Mouse (Mus musculus): ENCODE measurements around the gene Stim2.

Gene Stim2

DNA sequence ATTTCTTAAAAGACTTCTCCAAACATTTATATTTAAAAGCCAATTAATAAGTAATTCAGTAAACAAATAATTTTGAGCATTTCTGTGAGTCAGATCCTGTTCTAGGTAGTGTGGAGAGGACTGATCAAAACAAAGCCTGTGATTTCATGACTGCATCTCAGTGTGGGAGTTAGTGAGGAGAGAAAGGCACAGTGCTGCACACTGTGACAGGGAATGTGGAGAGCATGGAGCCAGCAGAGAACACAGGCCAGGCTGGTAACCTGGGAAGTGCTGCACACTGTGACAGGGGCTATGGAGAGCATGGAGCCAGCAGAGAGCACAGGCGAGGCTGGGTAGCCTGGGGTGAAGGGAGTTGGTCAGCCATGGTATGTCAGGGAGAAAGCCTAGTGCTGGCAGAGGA lies 48.1 kb downstream of the Stim2 start:
- no peak for DNase-seq (ENCODE audit: low read depth in 1 of 2, low spot score in 2 of 2)

DNA sequence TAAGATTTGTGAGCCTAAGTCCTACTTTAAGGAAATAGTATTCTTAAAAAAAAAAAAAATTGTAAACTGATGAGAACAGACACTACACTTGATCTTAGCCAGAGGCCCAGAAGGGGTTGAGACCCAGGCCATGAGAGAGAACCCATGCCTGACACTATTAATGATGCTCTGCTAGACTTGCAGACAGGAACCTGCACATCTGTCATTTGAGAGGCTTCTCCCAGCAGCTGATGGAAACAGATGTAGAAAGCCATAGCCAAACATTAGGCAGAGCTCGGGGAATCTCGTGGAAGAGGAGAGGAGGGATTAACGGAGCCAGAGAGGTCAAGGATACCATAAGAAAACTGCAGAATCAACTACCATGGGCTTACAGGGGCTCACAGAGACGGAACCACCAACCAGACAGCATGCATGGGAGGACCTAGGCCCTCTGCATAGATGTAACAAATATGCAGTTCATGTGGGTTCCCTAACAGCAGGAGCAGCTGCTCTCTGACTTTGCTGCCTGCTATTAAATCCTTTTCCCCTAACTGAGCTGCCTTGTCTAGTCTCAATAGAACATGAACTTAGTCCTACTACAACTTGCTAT lies 50.9 kb downstream of the Stim2 start:
- DNase-seq (ENCODE audit: low read depth in 1 of 2, low spot score in 2 of 2), result no peak

DNA sequence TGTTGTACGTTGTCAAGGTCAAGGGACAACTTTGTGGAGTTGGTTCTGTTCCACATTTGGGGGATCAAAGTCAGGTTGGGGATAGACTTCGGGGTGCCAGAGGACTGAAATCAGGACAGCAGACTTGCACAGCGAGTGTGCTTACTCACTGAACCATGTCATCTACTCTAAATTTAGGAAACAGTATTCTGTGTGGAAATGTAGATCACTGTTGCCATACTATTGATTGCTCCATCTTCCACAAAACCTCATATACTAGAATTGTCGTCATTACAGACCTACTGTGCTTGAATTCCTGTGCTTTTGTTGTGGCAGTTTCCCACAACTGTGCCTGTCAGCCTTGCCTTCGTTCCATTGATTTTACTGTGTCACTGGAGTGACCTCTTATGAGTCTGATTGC lies 51.6 kb downstream of the Stim2 start:
- no peak for DNase-seq (ENCODE audit: low read depth in 1 of 2, low spot score in 2 of 2)

DNA sequence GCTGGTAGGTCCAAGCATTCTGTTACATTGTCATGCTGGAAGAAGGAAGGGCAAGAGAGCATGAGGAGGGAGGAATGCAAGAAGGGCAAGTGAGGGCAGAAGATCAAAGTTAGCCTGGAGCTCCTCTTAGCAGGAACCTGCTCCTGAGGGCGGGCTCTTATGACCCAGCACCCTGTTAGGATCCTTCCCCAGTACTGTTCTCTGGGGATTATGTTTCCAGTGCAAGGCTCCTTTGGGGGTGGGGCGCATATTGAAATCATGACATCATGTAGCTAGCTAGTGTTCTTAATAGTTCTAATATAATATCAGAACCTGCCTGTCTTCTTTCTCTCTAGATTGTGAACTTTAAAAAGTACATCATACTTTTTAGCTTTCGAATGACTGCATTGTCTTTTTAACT lies 52.8 kb downstream of the Stim2 start:
- no peak for DNase-seq (ENCODE audit: low read depth in 1 of 2, low spot score in 2 of 2)

DNA sequence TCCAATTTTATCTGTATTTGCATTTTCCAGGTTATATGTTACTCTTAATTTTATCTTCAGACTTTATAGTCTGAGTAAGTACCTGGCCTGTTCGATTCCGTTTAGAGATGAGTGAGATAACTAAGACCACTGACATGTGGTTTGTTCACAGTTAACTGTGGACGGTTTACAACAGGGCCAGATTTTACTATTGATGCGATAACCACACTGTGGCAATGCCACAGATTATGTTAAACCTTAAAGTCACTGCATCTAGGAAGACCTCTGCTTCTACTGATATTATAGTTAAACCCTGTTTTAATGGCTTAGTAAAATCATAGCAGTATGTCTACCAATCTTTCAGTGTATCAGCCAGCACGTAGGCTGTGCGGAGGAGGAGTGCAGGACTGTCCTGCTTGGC lies 53.9 kb downstream of the Stim2 start:
- DNase-seq (ENCODE audit: low read depth in 1 of 2, low spot score in 2 of 2), result no peak

DNA sequence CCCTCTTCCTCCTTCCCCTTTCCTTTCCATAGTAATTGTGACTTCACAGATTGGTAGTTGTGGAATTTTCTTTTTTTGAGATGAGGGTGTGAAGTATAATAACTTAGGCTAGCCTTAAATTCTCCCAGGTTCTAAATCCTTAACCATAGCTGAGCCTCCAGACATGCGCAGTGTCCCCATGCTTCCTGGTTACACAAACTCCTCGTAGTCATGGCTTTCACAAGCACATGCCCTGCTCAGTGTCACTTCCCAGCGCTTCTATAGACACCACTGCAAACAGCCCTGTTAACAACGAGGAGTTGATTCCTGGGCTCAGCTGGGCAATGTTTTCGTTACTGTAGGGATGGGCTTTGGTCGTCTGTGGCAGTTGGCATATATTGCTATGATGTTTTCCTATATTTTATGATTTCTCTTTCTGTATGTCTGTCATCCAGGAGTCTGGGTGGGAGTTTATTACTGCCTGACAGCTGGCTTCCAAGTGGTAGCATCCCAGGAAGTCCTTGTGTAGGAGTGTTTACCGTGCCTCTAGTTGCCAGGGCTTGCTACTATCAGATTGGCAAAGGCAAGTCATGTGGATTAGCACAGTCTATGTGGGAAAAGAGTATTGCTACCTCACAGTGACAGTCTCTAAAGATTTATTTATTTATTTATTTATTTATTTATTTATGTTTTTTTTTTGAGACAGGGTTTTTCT lies 55.5 kb downstream of the Stim2 start:
- no peak for DNase-seq (ENCODE audit: low read depth in 1 of 2, low spot score in 2 of 2)

DNA sequence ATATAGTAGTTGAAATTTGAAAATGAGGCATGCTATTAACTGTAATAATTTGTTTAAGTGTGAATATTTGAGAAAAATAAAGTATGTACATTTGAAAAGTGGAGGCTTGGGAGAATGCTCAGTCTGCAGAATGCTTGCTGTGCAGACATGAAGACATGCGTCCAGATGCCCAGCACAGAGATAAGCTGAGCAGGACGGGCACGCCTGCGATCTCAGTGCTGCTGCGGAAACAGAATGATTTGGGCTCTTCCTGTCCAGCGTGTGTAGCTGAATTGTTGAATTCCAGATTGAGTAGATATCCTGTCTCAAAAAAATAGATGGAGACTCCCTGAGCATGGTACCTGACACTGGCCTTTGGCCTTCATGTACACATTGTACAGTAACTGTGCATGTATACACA lies 58.0 kb downstream of the Stim2 start:
- DNase-seq (ENCODE audit: low read depth in 1 of 2, low spot score in 2 of 2), result no peak

DNA sequence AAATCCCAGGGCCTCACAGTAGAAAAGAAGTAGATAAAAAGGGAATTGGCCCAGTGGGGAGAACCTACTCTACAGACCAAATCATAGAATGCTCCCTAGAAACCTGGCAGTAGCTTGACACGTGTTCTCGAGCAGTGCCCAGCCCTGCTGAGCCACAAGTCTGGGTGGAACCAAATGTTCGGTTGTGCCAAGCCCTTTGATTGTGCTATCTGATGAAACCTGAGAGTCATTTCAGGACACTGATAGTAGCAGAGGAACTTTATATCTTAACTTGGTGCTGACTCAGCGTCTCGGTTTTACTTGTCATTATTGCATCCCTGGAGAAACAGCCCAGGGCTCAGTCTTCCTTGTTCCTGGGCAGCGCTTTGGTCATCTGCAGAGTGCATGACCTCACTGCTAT lies 61.7 kb downstream of the Stim2 start:
- no peak for DNase-seq (ENCODE audit: low read depth in 1 of 2, low spot score in 2 of 2)

DNA sequence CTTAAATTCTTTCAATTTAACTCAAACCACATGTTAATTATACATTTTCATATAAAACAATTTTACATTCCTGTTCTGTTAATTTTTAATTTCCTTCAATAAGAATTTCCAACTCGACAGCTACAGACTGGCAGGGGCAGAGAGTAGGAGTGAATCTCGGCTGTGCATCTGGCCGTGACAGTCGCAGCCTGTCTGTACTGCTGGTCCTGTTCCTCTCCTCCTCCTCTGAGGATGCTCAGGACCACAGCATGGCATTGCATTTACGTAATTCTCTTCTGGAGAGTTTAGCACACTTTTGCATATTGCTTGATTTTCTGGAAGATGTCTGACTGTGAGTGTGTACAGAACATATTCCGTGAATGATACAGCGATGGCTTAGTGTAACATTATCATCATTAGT lies 63.8 kb downstream of the Stim2 start:
- DNase-seq (ENCODE audit: low read depth in 1 of 2, low spot score in 2 of 2), result no peak

DNA sequence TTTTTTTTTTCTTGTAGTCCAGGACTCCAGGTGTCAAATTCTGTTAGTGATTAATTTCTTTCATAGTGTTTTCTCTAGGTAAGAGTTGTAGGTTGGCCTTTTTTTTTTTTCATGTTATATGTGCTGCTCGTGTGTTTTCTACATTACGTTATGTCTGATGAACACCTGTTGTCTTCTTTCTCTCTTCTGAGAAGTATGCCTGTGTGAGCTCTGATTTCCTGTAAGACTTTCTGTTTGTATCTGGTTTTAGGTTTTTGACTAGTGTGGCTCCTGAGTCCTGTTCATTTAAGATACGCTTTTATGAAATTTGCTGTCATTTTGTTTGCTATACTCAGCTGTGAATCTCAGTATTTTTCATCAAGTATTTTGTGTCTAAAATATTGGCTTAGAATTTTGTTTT lies 69.3 kb downstream of the Stim2 start:
- DNase-seq (ENCODE audit: low read depth in 1 of 2, low spot score in 2 of 2), result no peak

DNA sequence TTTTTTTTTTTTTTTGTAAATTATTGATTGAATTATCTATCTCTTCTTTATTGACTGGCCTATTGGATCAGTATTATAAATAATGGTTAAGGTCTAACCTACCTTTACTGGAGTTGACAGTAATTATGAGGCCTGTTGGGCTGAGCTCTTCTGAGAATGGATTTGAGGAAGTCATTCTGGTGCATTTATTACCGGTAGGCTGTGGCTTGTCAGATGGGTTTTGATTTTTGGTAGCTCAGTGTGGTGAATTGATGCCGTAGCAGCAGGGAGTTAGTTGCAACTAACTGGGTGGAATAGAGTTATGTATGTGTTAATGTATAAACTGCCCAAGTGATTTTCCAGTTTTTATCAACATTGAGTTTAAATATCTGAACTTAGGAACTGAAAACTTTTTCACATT lies 72.2 kb downstream of the Stim2 start:
- no peak for DNase-seq (ENCODE audit: low read depth in 1 of 2, low spot score in 2 of 2)

DNA sequence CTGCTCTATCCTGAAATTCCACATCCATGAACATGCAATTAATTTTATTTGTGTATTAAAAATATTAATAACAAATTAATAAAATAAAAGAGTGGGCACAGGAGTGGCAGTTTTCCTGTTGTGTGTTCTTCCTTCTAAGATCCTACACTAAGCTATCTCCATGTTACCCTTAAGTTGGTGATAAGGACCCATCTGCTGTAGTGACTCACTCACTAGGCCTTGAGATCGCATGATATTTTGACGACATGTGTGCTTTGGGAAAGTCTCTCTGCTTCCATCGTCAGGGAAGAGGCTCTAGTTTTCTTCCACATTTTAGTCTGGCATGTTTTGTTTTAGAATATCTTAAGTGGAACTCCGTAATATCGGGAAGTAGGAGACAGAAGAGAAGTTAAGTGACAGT lies 73.0 kb downstream of the Stim2 start:
- DNase-seq (ENCODE audit: low read depth in 1 of 2, low spot score in 2 of 2), result no peak

DNA sequence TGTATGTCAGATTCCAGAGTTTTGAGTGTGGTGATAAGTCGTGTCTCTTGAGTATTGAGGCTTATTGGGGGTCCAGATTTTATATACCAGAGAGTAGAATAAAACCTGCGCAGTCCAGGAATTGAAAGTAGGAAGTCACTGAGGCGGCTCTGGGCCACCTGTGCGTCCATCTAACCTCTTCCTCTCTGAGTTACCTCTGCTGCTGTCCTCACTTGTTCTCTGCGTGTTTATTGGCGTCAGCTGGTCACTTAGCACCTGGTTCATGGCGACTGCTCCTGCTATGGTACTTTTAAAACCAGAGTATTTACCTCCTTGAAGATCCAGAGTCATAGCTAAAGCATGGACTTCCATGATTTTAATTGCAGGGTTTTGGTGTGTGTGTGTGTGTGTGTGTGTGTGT lies 73.4 kb downstream of the Stim2 start:
- DNase-seq (ENCODE audit: low read depth in 1 of 2, low spot score in 2 of 2), result no peak

DNA sequence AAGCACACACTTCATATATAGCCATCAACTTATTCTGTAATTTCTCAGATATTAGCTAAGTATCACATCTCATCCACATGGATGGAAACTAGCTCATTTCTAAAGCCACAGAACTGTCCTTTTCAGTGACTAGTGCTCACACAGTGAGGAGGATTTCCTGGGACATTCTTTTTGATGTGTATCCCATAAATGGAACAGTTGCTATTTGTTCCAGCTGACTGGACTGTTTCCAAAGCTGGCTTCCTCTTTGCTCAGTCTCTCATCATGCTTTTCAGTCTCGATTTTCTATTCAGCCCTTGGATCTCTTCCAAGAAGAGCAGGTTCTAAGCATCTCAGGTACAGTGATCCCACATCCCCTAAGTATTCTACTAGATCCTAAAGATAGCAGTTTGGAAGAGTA lies 75.0 kb downstream of the Stim2 start:
- no peak for DNase-seq (ENCODE audit: low read depth in 1 of 2, low spot score in 2 of 2)

DNA sequence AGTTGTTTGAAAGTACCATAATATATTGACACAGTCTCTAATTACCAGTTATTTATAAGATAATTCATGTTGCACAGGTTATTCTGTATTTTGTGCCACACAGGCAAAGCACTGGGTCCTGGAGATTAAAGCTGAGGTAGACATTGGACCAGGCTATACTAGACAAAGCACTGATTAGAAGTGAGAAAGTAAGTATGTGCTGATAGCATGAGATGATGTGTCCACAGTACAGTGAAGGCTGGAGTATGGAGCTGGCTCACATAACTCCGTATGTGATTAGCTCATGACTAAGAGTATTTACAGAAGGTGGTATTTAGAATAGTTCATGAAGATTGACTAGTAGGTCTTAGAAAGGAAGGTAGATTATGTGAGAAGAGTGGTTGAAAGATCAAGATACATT lies 81.7 kb downstream of the Stim2 start:
- no peak for DNase-seq (ENCODE audit: low read depth in 1 of 2, low spot score in 2 of 2)

DNA sequence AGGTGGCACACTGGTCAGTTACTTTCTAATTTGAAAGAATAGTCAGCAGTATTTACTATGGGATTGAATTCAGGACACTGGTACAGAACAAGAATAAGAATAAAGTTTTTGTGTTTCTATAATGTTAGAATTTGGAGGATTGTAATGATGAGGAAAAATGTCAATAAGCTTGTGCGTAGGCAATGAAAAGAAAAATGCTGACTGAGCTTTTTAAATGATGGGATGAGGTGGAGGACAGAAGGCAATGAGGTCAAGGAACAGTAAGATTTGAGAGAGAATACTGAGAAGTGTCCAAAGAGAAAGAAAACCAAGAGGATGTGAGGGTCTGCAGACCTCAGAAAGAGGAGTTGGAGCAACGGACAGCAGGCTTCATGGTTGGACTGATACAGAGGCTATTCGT lies 89.6 kb downstream of the Stim2 start:
- no peak for DNase-seq (ENCODE audit: low read depth in 1 of 2, low spot score in 2 of 2)

DNA sequence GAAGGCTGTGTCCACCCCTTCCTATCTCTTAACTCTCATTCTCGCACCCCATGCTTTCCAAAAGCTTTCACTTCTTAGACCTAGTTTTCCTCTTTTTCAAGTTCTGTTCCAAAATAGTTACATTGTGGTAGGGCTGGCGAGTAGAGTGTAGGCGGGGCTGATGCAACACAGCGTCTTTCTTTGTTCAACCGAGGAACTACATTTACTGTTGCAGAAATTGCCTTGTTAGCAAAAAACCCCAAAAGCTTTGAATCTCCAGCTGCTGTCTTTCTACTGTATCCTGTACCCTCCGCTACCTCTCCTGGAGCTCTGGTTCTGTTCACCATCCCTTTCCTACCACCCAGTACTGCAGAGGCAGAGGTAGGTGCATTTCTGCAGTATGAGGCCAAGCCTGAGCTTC lies 99.9 kb downstream of the Stim2 start:
- DNase-seq (ENCODE audit: low read depth in 1 of 2, low spot score in 2 of 2), result no peak

DNA sequence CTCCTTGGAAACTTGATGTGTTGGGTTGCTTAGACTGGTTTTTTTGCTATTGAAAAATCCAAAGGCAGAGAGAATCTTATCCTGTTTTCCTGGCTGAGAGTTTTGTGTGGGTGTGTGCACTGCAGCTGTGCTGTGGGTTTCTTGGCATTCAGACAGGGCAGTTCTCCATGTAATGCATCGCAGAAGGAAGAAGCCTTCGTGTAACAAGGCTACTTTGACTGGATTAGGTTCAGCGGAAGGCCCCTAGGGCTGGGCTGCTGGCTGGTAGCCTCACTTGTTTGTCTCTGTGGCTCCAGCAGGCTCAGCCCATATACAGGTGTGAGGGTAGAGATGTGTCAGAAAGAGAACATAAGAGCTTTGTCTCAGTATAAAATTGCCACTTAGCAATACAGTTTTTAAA lies 102.6 kb downstream of the Stim2 start:
- no peak for DNase-seq (ENCODE audit: low read depth in 1 of 2, low spot score in 2 of 2)

DNA sequence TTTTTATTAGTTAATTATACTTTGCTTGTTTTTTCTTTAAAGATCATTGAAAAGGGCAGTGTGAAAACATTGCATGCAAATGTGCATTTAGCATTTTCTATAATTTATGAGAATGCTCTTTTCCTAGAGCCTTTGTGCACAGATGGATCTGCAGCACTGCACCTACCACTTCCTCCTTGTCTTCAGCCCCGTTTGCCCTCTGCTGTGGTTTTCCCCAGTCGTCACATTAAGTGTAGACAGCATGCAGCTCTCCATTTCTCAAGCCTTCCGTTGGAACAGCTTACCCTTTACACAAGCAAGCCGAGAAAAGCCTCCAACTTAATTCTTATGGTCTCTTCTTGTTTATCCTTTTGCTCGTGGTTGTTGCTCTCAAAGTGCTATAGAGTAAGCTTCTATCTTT lies 103.0 kb downstream of the Stim2 start:
- no peak for DNase-seq (ENCODE audit: low read depth in 1 of 2, low spot score in 2 of 2)

DNA sequence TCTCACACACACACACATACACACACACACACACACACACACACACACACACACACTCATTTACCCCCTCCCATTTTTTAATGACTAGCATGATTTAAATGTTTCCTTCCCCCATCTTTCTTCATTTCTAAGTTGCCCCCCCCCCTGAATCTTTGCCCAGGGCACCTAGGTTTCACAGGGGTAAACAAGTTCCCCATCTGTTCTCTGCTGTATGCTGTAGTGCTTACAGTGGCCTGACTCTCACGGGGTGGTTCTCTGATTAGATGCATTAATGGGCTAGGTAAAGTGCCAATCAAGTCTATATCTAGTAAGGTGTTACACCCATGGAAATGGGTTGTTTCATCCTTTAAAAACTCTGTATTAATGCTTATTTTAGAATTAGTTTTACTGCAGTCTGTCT lies 103.7 kb downstream of the Stim2 start:
- no peak for DNase-seq (ENCODE audit: low read depth in 1 of 2, low spot score in 2 of 2)

DNA sequence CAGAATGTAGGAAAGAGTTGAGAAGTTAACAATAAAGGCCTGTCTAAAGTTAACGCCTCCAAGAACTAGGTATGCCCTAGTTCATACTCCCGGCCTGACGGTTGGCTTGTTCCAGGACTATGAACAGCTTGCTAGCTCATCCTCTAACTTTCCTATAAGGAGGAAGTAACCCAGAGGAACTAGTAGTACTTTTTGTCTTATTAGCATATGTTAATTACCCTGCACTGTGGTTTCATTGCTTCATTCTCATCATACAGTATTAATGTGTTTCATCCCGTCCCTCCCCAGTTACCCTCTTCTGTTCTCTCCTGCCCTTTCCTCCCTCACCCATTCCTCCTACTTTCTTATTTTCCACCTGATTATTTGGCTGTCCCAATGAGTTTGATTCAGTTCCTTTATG lies 108.4 kb downstream of the Stim2 start:
- DNase-seq (ENCODE audit: low read depth in 1 of 2, low spot score in 2 of 2), result no peak

DNA sequence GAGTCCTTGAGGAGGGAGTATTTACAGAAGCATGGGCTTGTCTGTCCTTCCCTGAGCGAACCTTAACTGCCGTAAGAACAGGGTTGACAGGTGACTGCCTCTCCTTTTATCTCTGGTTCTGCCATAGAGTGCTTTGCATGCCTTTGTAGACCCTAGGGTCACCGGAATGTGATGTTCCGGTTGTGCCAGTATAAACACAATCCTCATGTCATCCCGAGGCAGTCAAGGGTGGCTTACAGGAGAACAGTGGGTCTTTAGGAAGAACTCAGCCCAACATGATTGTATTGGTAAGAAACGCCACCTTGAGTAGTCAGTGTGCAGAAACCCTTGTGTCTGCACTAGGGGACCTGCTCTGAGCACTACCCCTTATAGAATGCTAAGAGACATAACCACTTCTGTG lies 108.8 kb downstream of the Stim2 start:
- DNase-seq (ENCODE audit: low read depth in 1 of 2, low spot score in 2 of 2), result no peak

DNA sequence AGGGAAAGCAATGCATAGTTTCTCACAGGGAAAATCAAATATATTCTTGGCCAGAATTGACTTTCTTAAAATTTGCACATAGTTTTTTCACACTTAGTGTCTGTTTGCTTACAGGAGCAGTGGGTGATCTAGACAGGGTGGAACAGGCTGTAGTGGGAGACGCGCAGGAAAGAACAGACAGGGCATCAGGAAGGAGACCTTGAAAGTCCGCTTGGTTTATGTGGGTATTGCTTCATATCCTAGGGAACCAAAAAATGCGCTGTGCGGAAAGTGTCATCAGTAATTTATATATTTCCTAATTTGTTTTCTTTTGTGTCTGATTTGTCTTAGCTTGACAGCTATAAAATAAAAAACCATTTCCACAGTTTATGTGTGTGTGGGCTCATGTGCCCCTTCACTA lies 110.8 kb downstream of the Stim2 start:
- DNase-seq (ENCODE audit: low read depth in 1 of 2, low spot score in 2 of 2), result no peak

Measured in monocyte, adult 2 months (primary cell).